Mouse (Mus musculus) R1 (cell line): ENCODE measurements around the gene Fthl17c.
A peak's percentile ranks its signal among the peaks of the same experiment; 100 is the strongest.
"Not testable (repeated sequence)": the region's sequence is repeated elsewhere in the genome, so short reads cannot be mapped to it uniquely, and the experiment has no call there.

ENCODE experiments used
- DNase-seq: peaks from one replicate; pipeline ENCODE4 v3.0.0-alpha.2; 2018; ENCODE audit warnings: low read depth, low spot score

The Fthl17c gene

DNA sequence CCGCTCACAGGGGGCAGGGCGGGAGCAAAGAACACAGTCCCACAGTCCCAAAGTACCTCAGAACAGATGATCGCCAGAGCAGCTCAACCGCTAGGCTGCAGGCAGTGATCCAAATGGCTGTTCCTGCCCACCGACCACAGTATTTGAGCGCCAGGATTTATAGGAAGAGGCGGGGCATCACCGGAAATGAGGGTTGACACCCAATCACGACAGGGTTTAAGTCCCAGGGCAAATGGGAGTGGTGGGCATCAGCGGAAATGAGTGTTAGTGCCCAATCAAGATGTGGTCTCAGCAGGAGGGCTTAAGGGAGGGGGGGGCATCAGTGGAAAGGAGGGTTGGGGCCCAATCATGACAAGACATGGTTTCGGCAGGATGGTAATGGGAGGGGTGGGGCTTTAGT is at the start of gene Fthl17c:
Gene Fthl17c, minus strand, starts transcription at position 101 of the 400 bp plus-strand sequence.
- DNase-seq: not testable (repeated sequence)

DNA sequence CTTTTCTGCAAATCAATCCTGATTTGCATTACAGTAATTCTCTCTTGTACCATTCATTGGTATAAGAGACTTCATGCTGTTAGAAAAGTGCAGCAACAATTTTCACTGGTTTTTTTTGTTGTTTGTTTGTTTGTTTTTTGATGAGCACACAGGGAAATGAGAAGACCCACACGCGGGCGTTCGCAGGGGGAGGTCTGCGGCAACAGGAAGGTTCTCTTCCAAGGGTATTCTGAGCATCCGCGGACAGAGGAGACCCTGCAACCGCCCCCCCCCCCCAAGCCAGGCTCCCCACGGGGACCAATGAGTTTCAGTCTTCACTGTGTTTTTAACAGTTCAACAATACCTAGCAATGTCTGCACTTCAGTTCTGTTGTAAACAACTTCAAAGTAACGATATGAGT is 43.1 kb upstream of the Fthl17c start:
- DNase-seq: no peak

DNA sequence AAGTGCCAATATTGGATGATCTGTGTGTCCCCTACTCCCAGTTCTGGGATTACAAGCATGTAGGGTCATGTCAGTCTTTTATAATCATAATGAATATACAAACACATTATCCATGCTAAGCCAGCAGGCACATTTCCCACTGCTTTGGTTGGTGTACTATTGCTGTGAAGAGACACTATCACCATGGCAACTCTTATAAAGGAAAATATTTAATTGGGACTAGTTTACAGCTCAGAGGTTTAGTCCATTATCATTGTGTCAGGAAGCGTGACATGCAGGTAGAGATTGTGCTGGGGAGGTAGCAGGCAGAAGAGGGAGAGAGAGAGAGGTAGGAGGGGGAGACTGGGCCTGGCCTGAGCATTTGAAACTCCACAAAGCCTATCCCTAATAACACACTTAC is 39.7 kb upstream of the Fthl17c start:
- DNase-seq: no peak

GRCm38 (mm10) chrX:8986655-8987054 is 10.3 kb upstream of the Fthl17c start, which contains the start of gene Fthl17d:
Gene Fthl17d, minus strand, starts transcription at chrX:8986755.
- DNase-seq: not testable (repeated sequence)

DNA sequence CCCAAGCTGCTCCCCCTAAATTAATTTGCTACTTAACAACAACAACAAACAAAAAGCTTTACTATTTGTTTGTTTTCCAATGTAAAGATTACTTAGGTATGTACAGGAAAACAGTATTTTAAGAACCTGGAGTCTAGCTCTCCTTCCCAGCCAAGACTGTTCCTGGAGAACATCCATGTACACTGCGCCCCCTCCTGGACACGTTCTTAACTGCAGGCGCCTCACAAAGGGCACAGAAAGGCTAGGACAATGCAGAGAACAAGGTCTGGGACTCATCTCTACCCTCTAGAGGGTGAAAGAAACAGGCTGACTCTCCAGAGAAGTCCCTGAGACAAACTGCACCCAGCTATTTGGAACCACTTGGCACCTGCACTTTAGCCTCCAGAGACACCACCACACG is 11.7 kb downstream of the Fthl17c start:
- DNase-seq: peak; percentile 15

DNA sequence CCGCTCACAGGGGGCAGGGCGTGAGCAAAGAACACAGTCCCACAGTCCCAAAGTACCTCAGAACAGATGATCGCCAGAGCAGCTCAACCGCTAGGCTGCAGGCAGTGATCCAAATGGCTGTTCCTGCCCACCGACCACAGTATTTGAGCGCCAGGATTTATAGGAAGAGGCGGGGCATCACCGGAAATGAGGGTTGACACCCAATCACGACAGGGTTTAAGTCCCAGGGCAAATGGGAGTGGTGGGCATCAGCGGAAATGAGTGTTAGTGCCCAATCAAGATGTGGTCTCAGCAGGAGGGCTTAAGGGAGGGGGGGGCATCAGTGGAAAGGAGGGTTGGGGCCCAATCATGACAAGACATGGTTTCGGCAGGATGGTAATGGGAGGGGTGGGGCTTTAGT is 13.5 kb downstream of the Fthl17c start, which contains the start of gene Fthl17b:
Gene Fthl17b, minus strand, starts transcription at position 101 of the 400 bp plus-strand sequence.
- not testable (repeated sequence) for DNase-seq

DNA sequence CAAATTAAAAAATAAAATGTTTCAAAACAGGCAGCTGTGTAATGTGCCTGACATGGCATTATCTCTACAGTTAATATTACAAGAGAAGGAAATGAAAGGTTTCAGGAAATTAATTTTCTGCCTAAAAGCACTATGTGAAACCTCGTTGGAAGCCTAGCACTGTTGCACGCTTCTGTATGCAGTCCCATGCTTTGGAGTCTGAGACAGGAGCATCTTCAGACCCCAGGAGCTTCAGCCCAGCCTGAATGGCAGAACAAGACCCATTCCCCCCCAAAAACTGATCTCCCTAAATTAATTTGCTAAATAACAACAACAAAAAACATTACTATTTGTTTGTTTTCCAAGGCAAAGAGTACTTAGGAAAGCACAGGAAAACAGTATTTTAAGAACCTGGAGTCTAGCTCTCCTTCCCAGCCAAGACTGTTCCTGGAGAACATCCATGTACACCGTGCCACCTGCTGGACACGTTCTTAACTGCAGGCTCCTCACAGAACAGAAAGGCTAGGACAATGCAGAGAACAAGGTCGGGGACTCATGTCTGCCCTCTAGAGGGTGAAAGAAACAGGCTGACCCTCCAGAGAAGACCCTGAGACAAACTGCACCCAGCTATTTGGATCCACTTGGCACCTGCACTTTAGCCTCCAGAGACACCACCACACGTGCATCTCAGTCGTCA is 28.1 kb downstream of the Fthl17c start:
- peak; percentile 77 for DNase-seq

GRCm38 (mm10) chrX:8944041-8944440 is 32.3 kb downstream of the Fthl17c start:
- no peak for DNase-seq

- no peak for DNase-seq
Observed at GRCm38 (mm10) chrX:8927308-8927707, 49.1 kb downstream of the Fthl17c start.
